Mouse (Mus musculus): ENCODE data around the gene Urad.

Urad gene

GRCm38 (mm10) chr5:147299255-147300000, 22.8 kb downstream of the Urad start:
- DNase-seq: no peak

DNA sequence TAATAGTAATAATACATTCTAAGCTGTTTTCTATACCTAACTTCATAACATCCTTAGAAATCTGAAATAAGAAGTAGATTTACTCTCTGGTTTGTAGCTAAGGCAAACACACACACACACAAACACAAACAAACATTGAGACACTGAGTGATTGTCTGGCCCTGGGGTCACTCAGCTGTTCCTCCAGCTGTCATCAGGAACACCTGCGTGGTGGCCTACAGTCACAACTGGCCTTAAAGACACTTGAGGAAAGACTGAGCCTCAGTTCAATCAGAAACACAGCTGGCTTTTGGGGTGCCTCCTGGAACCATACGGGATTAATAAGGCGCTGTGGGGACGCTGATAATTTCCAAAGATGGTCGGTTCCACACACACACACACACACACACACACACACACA, 25.0 kb downstream of the Urad start:
- no peak for DNase-seq

GRCm38 (mm10) chr5:147294121-147294520, 28.1 kb downstream of the Urad start:
- DNase-seq: no peak

DNA sequence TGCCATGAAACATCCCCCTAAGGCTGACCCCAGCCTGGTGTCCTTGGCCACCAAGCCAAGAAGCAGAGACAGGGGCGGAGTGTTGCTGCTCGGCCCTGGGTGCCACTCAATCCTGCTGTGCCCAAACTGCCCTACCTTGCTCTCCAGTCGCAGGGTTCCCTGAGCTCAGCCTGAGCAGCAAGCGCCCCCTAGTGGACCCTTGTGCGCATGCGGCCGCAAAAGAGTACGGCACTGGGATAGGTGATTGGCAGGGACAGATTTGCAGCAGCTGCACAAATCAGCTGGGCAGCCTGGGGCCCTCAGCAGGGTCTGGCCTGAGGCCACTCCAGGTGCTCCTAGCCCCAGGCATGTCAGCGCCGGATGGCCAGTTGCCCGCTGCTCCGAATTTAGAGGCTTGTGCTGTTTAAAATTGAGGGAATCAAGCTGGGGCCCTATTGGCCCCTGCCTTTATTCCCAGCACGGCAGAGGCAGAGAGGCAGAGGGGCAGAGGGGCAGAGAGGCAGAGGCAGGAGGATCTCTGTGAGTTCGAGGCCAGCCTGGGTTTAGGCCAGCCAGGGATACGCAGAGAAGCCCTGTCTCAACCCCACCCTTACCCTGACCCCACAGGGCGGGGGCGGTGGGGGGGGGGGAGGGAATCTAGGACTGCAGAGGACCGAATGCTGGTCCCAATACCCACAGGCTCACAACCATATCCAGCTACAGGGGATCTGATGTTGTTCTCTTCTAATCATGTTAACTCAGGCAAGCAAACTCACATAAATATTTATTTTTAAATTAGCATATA, 28.9 kb downstream of the Urad start:
- peak; percentile 64 for DNase-seq

DNA sequence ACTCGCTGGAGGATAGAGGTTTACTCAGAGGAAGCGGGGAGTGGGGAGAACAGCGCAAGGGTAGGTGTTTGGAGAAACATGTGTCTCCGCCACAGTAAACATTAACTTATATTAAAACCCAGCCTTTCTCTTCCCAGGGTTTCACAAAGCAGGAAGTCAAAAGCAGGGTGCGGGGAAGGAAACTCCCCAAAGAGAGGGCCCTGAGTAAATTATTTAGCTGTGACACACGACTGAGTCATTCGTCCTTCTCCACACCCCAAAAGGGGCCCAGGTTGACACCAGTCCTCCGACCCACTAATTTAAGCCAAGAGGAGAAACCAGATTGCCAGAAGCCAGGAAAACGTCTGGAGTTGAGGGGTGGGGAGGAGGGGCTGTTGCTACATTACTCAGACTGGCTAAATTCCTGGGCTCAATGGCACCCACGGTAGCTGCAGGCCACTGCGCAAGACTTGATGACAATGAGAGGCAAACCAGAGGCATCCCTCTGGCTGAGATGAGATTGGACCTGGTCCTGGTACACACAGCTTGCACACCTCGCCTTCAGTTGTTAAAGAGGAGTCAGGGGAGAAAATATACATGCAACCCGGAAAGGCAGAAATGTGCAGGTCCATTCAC, 29.6 kb downstream of the Urad start:
- DNase-seq: no peak

DNA sequence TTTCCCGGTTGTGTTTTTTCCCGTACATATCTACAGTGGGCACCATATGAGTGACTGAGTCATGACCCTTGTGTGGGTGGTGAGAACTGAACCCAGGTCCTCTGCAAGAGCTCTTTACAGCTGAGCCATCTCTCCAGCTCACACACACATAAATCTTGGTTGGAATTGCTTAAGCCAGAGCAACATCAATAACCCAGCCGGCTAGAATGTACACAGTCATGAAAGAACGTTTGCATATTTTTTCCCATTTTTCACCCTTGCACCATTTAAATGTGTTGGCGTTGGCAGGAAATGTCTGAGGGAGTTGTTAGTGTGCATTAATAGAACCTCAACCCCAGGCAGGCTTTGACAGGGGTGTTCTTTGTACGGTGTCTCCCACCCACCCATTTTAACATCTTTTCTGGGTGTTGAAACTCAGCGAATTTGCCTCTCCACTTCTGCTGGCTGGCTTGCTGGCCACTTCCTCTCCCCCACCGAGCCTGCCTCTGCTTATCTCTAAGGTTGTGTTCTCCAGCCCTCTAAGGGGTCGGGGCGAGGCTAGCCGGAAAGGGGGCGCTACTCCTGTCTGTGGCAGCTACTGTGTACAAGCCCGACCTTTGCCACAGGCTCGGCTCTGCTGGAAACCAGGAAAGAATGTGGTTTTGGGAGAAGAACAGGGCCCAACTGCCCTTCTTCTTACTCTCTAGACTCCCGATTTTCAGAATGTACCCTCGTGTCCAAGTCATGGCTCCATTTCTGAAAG, 30.3 kb downstream of the Urad start:
- DNase-seq: no peak

DNA sequence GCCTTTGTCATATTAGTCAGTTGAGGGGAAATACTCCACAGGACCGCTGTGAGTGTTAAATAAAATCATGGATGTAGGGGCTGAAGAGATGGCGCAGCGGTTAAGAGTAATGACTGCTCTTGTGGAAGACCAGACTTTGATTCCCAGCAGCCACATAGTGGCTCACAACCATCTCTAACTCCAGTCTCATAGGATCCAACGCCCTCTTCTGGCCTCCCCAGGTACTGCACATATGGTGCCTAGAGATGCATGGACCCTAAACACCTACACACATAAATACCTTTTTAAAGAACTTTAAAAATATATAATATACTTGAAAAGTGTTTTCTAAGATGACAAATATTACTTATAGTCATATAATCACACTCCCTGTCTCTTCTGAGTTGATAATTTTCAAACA, 37.9 kb downstream of the Urad start:
- DNase-seq: no peak

GRCm38 (mm10) chr5:147277547-147277925, 44.7 kb downstream of the Urad start:
- DNase-seq: no peak

DNA sequence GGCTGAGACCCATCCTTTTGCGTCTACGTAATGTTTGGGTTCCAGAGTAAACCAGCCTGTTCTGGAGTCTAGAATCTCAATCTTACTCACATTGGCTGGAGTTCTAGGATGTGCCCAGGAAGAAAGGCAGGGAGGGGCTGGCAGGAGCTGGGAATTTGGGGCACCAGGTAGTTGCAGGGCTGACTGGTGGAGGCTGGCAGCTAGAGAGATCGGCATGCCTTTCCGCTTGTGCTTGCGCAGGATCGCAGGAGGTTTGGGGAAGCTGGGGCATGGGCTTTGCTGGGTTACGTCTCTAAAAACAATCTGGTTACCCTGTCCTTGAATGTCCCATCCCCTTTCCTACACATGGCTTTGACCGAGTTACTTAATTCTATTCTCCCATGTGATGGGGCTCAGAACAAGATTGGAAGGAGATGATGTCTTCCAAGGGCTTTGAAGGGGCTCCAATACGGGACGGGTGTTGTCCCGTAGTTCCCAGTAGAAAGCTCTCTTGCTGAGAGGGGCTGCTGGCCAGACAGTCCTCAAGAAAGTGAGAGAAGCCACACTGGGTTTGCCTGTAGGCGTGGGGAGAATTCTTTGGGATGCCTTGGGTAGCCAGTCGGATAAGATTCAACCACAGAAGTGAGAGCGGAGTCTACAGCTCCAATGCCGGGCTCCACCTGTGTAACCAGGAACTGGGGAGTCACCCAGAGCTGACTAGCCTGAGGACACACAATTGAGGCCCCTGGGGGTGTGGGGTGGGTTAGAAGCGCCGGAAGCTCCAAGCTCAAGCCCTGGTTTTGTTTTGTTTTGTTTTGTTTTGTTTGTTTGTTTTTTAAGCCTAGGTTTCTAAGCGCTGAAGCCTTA, 45.3 kb downstream of the Urad start:
- DNase-seq: no peak

- DNase-seq: no peak
Observed at GRCm38 (mm10) chr5:147275761-147276160, 46.5 kb downstream of the Urad start.

GRCm38 (mm10) chr5:147274174-147275141, 47.8 kb downstream of the Urad start:
- no peak for DNase-seq

GRCm38 (mm10) chr5:147272808-147273345, 49.4 kb downstream of the Urad start:
- DNase-seq: no peak

DNA sequence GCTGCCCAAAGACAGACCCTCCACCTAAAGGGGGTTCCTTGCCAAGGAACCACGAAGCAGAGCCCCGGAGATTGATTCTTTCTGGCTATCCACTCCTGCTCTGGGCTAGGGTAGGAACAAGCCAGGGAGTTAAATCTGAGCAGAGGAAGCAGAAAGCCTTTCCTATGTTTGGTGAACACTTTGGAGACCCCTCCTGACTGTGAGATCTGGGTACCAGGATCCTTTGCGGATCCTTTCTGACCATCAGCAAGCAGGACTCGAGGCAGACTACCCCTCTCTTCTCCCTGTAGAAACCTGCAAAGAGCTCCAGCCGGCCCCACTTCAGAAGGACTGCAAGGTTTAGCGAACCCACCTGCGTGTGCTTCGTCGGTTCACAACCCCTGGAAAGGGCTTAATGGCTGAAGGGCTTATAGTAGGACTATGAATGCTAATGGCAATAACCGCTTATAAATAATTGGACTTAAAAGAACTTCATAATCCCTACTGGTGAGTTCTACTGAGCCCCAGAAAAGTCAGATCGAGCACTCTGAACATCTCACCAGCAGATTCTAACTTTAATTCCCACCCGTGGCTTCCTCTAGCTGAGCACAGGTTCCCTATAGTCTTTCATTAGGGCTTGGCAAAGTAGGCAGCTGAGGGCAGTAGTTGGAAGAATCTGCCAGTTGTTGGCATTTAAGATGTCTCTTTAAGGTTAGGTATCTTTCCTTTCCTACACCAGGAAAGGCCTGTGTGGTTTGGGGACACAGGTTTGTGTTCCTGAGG, 50.0 kb downstream of the Urad start:
- DNase-seq: no peak

DNA sequence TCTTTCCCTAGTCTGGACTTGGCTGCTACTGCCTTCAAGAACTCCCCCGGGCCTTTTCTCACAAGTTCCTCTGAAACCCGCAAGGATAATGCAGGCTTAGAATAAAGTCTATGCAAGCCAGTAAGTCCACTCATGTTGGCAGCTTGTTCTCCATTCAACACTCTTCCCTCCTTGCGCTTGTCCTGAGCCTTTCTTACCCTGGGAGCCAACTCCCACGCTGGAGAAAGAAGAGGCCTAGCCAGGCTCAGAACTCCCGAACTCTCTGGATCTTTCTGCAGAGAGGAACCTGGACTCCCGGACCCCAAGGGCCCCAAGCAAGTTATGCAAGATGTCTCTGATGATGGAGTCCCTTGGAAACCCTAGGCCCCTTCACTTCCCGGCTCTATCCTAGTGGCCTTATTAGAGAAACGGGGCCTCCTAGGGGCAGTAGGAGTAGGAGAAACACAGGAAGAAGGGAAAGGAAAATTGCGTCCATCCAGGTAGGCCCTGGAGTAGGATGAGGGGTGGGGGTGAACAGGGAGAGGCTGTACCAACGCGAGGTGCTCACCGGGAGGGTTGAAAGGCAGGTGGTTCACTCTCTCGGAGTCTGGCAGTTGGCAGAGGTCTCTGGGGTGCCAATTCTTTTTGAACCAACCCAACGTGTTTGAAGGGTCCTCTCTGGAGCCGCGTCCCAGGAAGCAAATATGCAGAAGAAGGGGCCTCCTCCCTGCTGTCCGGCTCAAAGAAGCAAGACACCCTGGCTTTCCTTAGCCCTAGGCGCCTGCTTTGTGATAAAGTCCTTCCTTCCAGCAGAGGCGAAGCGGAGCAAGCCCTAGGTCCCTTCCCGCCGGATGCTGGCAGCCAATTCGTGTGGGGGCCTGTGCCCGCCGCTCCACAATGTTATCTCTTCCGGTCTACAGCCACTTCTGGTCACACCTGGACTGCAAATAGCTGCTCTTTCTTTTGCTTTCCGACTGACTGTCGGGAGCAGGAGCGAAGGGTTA, 51.3 kb downstream of the Urad start:
- no peak for DNase-seq

- no peak for DNase-seq
Observed at GRCm38 (mm10) chr5:147269926-147270672, 52.1 kb downstream of the Urad start, which contains the start of gene Pdx1. Gene Pdx1, plus strand, starts transcription at chr5:147269959.

- DNase-seq: no peak
Observed at GRCm38 (mm10) chr5:147269371-147269770, 52.9 kb downstream of the Urad start.

- DNase-seq: no peak
Observed at GRCm38 (mm10) chr5:147268728-147269127, 53.5 kb downstream of the Urad start.

DNA sequence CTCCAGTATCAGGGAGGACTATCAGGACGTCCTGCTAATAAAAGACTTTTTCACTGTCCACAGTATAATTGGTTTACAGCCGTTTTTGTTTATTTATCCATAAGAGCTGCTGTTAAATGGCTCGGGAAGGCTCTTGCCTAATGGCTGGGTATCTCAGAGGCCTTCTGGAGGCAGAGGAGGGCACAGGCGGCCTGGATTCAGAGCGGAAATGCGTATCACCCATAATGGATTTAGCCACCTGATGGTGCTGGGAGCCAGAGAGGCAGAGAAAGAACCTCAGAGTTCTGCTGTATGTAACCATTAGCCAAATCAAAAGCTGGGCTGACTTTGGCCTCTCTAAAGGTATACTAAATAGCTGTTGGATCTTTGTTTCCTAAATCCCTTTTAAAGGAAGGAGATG, 54.8 kb downstream of the Urad start:
- DNase-seq: no peak
